Mouse (Mus musculus) ES-E14 (cell line): ENCODE results near the gene Xylt1.

Source experiments
- CHD2 ChIP-seq: IDR thresholded peaks from 2 replicates; pipeline ENCODE4 v1.6.1; 2014; ENCODE audit warnings: mild to moderate bottlenecking, low read depth, low read length, inconsistent platforms
- HCFC1 ChIP-seq: IDR thresholded peaks from 2 replicates; pipeline ENCODE4 v1.6.1; 2012; ENCODE audit warnings: low read length, inconsistent platforms, borderline replicate concordance; ENCODE audit not compliant: insufficient read depth
- MAFK ChIP-seq: IDR thresholded peaks from 2 replicates; pipeline ENCODE4 v1.6.1; 2014; ENCODE audit warnings: mild to moderate bottlenecking, low read depth, low read length, inconsistent platforms; ENCODE audit not compliant: insufficient read depth
- ZC3H11A ChIP-seq: IDR thresholded peaks from 2 replicates; pipeline ENCODE4 v1.6.1; 2012; ENCODE audit warnings: low read depth, mild to moderate bottlenecking, inconsistent platforms, low read length, borderline replicate concordance
- ZNF384 ChIP-seq: IDR thresholded peaks from 2 replicates; pipeline ENCODE4 v1.6.1; 2012; ENCODE audit warnings: low read depth, low read length, inconsistent platforms

GRCm38 (mm10) chr7:117429483-117429882 is 48.7 kb downstream of the Xylt1 start:
- TF ChIP-seq ZC3H11A (no peak), MAFK (no peak), ZNF384 (no peak), CHD2 (no peak), HCFC1 (no peak)
